Comparison of ENCODE assay signal across 17 mouse cellular contexts in the genomic region with DNA sequence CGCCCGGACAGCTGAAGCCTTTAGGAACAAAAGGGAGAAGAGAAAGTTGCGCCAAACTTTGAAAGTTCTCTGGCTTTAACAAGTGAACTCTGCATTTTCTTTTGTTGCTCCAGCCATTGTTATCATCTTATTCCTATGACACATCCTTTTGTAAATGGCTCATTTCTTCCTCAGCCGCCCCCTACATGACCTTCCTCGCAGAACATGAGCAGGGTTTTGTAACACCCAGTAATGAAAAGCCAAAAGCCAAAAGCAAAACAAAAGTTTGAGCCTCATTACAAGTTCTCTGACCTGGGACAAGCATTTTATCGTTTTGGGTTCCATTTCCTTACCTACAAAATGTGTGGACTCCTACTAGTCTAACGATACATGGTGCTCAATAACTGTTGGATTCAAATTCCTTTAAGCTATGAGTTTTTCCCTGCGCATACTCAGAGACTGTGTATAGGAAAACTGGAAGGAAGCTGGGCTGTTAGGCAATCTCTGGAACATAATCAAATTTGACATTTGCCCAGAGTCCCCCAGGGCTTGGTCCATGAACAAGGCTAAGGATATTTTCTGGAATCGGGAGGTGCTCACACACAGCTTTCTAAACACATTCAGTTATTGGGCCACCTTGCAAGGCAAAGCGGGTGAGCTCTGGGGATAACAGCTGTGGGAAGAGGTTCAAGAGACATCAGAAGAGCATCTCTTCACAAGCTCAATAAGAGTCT.
DNase-seq lines count a peak whose midpoint lies in the region; ATAC-seq and TF ChIP-seq lines count a peak whose summit lies in the region.
"Had no signal": no experiment of that assay in that cellular context is flagged by ENCODE, and none has a peak within 500 bp of the region (broad histone marks: within the 10 kb centered on the region; RNA-seq: fewer than 3 reads in every experiment).

No protein-coding gene starts in this region.

- no peak overlapping the region for H3K4me2 ChIP-seq in liver, postnatal 0 days (ENCODE audit: low read depth, low read length)
- H3K4me2 ChIP-seq: hindbrain, embryonic 15.5 days; limb, embryonic 12.5 days; lung, embryonic 14.5 days; midbrain, embryonic 11.5 days had no signal

- H3K9me3 ChIP-seq in liver, postnatal 0 days (ENCODE audit: low read length): no peaks in the 10 kb centered on the region
- H3K9me3 ChIP-seq: hindbrain, embryonic 15.5 days; limb, embryonic 12.5 days had no signal

- H3K79me2 ChIP-seq in liver, adult 2 months (ENCODE audit: control insufficient read depth, insufficient read depth, low read length): no peaks in the 10 kb centered on the region

- no peak for TF ChIP-seq EP300 in liver, postnatal 0 days (IDR thresholded peaks at IDR 0.05; ENCODE audit: low read depth)

- TF ChIP-seq POLR2A in liver, adult 2 months (IDR thresholded peaks at IDR 0.05; ENCODE audit: extremely low read depth, insufficient read depth, low read length): no peak

- no peak for TF ChIP-seq CTCF in liver, adult 2 months (IDR thresholded peaks at IDR 0.05; ENCODE audit: low read depth, low read length)
- no peak for TF ChIP-seq CTCF in liver, postnatal 0 days (IDR thresholded peaks at IDR 0.05; ENCODE audit: low read depth)

- H3K27ac ChIP-seq in liver, adult 2 months (replicated peaks; ENCODE audit: insufficient read depth, low read depth, low read length): no peak overlapping the region
- H3K27ac ChIP-seq in liver, postnatal 0 days (ENCODE audit: low read depth): no peak overlapping the region
- H3K27ac ChIP-seq: hindbrain, embryonic 15.5 days; limb, embryonic 12.5 days had no signal

- no peaks in the 10 kb centered on the region for H3K36me3 ChIP-seq in liver, adult 2 months (ENCODE audit: control insufficient read depth, insufficient read depth, low read length)
- H3K36me3 ChIP-seq in liver, postnatal 0 days (replicated peaks; ENCODE audit: insufficient read depth, low read length): no peaks in the 10 kb centered on the region
- H3K36me3 ChIP-seq: limb, embryonic 12.5 days had no signal

- DNase-seq in adrenal gland, postnatal 14 days: peak; percentile 28
- no peak for DNase-seq in adrenal gland, postnatal 4 days (ENCODE audit: low spot score in 2 of 2)
- DNase-seq in liver, adult 2 months (ENCODE audit: extremely low read depth, low read depth, low spot score): peak; percentile 19
- no peak for DNase-seq in liver, postnatal 0 days
- DNase-seq in 3T3-L1 (ENCODE audit: low read depth, low spot score): peak; percentile 65
- peak; percentile 28 to 45 for DNase-seq in gastrocnemius, adult 8-10 months (ENCODE audit: low spot score in 2 of 2)
- no peak for DNase-seq in ovary, postnatal 36 days (ENCODE audit: low spot score)
- DNase-seq: cerebellum, adult 8-10 months; kidney, adult 18-20 months; kidney, postnatal 36 days; lung, embryonic 14.5 days; thymus, postnatal 25 days had no signal

- no peaks in the 10 kb centered on the region for H3K4me1 ChIP-seq in liver, adult 2 months (ENCODE audit: control insufficient read depth, insufficient read depth, low read length)
- no peaks in the 10 kb centered on the region for H3K4me1 ChIP-seq in liver, postnatal 0 days (ENCODE audit: insufficient read depth)
- H3K4me1 ChIP-seq: hindbrain, embryonic 15.5 days; limb, embryonic 12.5 days had no signal

- no peak for ATAC-seq in liver, postnatal 0 days
- no peak for ATAC-seq in megakaryocyte-erythroid progenitor cell, adult 5-6 weeks (replicated peaks; ENCODE audit: low FRiP score, low TSS enrichment, poor library complexity, severe bottlenecking)

- no peak overlapping the region for H3K4me3 ChIP-seq in liver, adult 2 months (ENCODE audit: insufficient read depth, low read depth, low read length)
- no peak overlapping the region for H3K4me3 ChIP-seq in liver, postnatal 0 days (ENCODE audit: low read depth, low read length)
- H3K4me3 ChIP-seq: erythroblast, embryonic 14.5 days; hindbrain, embryonic 15.5 days; limb, embryonic 12.5 days had no signal

- H3K27me3 ChIP-seq in liver, adult 2 months (ENCODE audit: control insufficient read depth, insufficient read depth, low read length): no peaks in the 10 kb centered on the region
- no peaks in the 10 kb centered on the region for H3K27me3 ChIP-seq in liver, postnatal 0 days (ENCODE audit: insufficient read depth, low read length)
- H3K27me3 ChIP-seq: hindbrain, embryonic 15.5 days; limb, embryonic 12.5 days had no signal

- no peak overlapping the region for H3K9ac ChIP-seq in liver, adult 2 months (ENCODE audit: low read depth, low read length)
- no peak overlapping the region for H3K9ac ChIP-seq in liver, postnatal 0 days (replicated peaks)
- H3K9ac ChIP-seq: hindbrain, embryonic 15.5 days; limb, embryonic 12.5 days; lung, embryonic 14.5 days had no signal

- WGBS in liver, adult 2 months: 73% methylated on average over 10 of the region's 10 CpGs
- WGBS in liver, postnatal 0 days (ENCODE audit: insufficient replicate concordance): 73% methylated on average over 10 of the region's 10 CpGs

Comparison
In these comparisons a context has a peak if more than half of its experiments do, and no peak if none do; other contexts are left out.
1. DNase-seq: peak in adrenal gland, postnatal 14 days (single experiment), liver, adult 2 months (single experiment), 3T3-L1 (single experiment) and gastrocnemius, adult 8-10 months (2 of 2); none in adrenal gland, postnatal 4 days (0 of 2), liver, postnatal 0 days (single experiment) and ovary, postnatal 36 days (single experiment).